Mouse (Mus musculus): ENCODE results near the gene Fndc3b.

The Fndc3b gene

DNA sequence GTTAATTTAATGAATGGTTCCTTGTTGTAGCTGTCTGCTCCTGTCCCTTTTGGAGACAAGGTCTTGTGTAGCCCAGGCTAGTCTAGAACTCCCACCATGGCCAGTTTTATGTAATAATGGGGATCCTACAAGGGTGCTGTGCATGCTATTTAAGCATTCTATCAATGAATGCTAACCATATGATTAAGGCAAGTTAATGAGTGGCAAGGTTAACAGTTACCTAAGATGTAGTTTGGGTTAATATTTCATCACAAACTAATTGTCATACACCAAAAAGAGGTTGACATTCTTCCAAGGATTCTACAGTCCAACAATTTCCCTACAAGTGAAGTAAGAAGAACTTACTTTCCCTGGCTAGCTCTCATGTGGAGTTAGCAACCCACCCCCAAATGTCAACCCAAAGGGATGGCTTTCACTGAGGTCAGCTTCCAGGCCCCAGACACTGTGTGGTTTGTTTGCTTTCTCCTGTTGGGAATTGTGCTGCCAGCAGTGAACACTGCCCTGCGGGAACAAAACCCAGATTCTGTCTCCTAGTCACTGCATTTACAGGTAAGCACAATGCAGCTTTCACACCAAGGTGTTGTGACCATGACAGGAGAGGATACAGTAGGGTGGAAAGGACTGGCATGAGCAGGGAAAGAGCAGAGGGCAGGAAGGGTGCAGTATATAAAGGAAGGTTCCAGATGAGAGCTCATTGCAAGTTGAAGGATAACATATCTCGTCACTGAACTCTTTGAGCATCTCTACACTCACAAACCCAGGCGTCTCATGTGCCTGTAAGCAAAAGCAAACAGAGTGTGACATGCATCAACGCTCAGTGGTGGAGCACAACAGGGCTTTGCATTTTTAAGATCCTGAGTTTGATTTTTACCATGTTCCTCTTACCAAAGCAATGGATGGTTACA is 153.8 kb downstream of the Fndc3b start:
- no peak for DNase-seq (ENCODE audit: low read depth, low spot score)

DNA sequence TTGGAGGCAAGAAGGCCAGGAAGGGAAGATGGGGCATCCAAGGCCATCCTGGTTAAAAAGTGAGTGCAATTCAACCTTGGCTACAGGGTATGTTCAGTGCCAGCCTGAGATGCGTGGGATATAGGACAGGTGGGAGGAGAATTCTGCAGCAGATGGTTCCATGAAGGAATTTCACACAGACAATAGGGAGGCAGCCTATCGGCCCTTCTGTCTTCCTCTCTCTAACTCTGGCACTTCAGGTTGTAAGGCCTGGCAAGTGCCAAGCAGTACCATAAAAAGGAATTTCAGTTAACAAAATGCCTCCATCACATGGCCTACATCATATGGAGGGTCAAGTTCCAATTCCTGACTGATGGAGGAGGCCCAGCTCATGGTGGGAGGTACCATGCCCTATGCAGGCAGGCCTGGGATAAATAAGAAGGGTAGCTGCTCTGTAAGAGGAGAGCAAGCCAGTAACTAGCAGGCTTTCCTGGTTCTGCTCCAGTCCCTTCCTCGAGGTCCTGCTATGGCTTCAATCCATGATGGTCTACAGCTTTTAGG is 155.6 kb downstream of the Fndc3b start:
- no peak for DNase-seq (ENCODE audit: low read depth, low spot score)

DNA sequence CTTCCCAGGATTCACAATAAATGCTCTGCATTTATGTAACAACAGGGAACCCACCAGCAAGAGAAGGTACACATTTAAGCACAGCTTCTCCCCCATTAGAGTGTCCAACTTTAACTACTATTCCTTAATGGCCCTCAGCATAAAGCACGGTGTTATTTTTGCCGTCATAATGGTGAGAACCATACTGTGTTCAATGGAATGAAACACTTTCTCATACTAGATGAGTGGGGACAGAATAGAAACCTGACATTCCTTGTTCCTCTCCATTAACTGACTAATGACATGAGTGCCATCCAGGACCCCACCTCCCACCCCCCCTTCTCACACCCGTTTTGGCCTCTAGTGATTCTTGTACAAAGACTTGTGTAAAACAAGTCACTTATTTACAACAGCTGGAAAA is 156.8 kb downstream of the Fndc3b start:
- DNase-seq (ENCODE audit: low read depth, low spot score) = no peak

DNA sequence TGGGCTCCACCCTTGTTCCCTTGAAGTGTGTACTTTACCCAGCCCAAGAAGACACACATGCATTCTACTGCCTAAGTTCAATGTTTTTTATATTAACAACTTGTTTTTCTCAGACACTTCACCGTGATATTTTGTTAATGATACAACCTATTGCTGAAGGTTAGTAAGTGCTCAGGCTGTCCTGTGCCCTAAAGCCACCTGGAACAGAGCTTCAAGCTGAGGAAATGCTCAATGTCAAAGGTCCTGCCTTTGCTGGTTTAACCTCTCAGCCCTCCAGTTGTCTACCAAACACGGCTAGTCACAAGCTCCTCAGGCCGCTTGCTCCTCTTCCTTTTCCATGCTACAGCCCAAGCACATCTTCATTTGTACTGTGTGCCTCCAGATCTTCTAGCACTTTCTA is 157.3 kb downstream of the Fndc3b start:
- DNase-seq (ENCODE audit: low read depth, low spot score) = no peak

DNA sequence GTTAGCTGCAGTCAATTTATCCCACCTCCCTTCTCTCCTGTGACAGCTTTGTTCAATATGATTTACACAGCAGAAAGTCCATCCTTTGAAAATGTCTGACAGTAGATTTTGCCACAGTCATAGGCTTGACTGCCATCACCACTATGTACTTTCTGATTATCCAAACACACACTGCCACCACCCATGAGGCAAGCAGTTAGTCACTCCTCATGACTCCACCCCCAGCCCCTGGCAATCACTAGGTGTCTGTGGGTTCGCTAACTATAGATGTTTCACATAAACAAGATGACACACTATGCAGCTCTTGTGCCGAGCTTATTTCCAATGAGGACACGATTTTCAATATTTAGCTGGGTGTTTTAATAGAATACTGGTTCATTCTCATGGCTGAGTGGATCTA is 160.1 kb downstream of the Fndc3b start:
- no peak for DNase-seq (ENCODE audit: low read depth, low spot score)

DNA sequence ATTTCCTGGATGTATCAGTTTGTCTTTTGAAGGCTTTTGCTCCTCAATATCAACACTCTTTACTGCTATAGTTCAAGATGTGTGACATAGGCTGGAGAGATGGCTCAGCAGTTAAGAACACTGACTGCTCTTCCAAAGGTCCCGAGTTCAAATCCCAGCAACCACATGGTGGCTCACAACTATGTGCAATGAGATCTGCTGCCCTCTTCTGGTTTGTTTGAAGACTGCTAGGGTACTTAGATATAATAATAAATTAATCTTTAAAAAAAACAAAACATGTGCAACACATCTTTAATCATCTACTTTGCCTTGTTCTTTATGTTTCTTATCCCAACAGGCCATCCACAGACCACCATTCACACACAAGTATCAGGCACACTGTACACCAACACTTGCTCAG is 160.7 kb downstream of the Fndc3b start:
- DNase-seq (ENCODE audit: low read depth, low spot score) = no peak

DNA sequence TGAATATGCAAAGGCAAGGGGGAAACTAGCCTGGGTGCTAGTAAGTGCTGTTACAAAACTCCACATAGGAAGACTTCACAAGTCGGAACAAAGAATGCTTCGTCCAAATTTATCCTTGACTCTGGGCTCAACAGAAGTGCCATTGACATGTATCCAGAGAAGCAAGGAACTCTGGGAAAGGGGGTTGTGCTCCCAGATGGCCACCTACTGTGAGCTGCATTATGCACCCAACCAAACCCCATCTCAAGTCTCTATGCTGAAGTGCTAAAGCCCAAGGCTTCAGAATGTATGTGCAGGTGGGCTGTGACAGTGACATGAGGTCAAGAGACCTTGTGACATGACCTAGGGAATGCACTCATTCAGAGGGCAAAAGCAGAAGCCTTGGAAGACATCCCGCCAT is 165.5 kb downstream of the Fndc3b start:
- DNase-seq (ENCODE audit: low read depth, low spot score) = no peak

DNA sequence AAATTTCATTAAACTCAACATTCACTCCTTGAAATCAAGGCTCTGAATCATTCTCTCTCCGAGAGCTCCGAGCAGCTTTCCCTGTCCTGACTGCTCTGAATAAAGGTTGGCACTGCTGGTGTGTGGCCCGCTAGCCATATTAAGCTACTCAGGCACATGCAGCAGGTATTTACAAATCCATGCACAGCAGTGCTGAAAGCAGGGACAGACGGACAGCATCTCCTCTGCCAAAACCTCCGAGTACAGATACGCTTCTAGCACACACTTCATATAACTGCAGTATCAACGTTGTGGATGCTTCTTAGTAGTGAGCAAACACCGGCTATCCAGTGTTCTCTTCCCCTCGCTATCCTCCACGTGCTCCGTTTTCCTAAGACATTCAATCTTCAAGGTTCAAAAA is 167.0 kb downstream of the Fndc3b start:
- DNase-seq (ENCODE audit: low read depth, low spot score) = no peak

DNA sequence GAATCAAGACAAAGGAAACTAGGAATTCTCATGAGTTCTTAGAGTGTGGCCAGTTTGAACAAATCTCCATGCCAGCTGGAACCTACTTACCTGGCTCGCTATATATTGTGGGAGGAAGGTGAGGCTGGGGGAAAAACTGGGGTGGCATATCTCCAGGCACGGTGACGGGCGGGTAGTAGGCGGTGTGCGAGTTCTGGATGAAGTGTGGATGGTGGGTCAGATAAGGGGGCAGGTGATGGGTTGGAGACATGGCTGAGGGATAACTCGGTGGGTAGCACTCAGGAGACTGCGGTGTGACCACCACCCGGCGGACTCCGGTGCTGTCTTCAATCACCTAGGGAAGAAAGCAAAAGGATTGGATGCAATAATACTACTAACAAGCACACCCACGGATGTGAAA is 169.3 kb downstream of the Fndc3b start:
- no peak for DNase-seq (ENCODE audit: low read depth, low spot score)

DNA sequence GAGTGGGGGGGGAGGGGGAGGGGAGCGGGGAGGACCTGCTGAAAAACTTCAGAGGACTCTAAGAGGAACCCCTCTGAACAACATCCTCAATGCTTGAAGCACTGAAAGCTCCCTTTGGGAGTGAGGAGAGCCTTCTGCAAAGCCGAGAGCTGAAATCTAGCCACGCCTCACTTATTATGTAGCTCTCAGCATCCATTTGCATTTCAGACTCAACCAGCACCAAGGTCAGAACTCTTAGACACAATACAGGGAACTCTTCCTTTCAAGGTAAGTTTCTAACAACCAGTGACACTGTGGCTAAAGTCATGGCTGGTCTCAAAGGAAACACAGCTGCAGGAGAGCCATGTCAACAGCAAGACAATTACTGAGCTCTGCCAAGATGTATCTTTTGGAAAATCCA is 169.9 kb downstream of the Fndc3b start:
- no peak for DNase-seq (ENCODE audit: low read depth, low spot score)

DNA sequence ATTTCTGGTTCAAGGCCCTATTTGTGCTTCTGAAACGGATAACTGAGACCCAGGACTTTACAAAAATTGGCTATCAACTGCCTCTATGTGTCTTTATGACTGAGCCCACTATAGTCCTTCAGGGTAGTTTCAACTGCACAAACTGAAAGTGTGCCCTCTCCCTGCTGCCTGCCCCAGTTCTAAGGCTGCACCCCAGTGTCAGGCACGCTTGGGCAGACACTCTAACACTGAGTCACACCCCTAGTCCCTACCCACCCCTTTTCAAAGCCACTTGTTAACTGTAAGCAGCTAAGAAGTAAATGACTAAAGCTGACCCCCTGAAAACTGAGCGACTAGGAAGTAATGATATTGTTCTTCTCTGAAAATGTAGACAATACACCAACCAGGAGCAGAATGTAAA is 176.9 kb downstream of the Fndc3b start:
- no peak for DNase-seq (ENCODE audit: low read depth, low spot score)

DNA sequence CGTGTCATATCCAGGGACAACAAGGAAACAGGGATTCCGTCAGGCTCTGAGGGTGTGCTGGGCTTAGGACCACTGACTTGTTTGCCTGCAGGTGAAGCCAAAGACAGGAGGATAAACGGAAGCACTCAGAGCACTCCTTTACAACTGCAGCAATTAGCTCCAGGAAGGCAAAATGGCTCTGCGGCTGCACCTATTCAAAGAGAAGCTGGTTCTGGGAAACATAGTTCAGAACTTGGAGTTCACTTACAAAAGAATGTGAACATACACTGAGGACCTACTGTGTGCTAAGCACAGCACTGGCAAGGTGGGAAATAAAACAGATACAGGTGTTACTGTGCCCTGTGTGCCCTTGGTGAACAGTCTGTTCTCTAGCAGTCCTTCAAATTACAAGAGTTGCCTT is 177.4 kb downstream of the Fndc3b start:
- no peak for DNase-seq (ENCODE audit: low read depth, low spot score)

DNA sequence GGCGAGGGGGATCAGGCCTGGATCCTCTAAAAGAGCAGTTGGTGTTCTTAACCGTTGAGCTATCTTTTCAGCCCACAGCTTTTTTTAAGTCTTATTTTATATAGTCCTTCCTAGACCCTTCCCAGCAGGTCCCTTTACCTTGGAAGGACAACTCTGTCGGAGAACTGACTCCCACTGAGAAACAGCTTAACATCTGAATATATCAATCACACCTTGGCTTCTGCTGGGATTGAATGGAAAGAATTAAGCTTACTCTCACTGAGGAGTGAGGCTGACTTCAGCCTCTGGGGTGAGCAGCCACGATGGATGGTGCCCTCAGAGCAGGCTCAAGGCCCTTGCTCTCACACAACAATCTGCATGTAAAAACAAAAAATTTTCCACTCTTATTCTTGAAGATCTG is 179.1 kb downstream of the Fndc3b start:
- DNase-seq (ENCODE audit: low read depth, low spot score) = no peak

DNA sequence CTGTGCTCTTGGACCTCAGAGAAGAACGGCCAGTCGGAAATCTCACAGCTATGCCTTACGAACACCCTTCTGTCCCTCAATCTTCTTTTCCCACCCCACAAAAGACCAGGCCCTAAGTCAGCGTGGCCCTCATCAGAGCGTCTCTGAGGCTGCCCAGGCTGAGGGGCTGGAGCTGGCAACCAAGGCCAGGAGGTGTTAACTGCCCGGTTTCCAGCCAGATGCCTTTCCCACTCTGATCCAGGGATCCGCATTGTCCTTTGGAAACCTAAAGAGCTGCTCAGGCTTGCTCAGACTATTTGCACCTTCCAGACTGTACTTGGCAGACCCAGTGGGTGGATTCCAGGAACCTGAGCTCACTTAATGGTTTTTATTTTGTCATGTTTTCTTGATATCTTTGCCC is 180.7 kb downstream of the Fndc3b start:
- no peak for DNase-seq (ENCODE audit: low read depth, low spot score)

DNA sequence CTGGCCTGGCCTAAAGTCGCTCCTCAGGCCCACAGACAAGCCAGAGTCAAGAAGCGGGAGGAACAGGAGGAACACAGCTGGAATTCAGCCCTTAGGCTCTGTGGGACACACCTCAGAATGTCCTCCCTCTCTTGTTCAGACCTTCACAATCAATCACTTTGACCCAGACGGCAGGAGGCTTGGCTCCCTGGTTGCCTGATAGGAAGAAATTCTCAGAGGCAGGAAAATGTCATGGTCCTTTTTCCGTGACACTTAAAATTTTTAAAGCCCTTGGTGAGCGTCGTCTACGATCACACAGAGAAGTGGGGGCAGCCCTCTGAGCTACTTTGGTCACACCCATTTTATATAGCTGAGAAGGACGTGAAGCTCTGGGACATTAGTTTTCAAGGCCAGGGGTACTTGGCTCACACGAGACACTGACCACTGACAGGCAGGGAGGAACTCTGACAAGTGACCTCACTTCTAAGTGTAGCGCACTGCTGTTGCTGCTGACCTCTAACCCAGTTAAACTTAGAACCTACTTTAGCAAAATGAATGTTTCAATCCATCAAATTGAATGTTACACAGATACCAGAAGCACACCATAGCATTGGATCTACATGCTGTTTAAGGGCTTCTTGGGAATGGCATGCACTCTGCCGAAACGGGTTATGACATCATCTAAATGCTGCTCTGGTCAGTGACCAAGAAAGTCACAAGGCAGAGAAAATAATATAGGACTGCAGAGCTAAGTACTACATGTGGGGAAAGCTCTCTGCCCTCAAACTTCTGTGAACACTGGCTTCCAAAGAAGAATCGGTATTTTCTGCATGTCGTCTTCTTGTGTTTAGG is 181.7 kb downstream of the Fndc3b start:
- DNase-seq (ENCODE audit: low read depth, low spot score) = no peak

DNA sequence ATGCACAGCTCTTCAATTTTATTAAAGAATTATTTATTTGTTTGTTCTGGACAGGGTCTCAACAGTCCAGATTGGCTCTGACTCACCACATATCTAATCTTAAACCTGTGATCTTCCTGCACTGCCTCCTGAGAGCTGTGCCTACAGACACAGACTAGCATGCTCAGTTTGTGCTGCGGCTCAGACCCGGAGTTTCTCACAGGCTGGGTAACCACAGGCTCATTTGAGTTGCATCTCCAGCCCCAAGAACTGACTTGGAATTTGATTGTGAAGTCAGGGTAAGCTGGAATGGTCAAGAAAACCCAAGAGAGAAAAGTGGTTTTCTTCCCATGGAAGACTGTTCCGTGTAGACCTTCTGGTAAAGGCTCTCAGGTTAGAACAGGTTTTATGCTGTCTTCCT is 184.1 kb downstream of the Fndc3b start:
- DNase-seq (ENCODE audit: low read depth, low spot score) = no peak

DNA sequence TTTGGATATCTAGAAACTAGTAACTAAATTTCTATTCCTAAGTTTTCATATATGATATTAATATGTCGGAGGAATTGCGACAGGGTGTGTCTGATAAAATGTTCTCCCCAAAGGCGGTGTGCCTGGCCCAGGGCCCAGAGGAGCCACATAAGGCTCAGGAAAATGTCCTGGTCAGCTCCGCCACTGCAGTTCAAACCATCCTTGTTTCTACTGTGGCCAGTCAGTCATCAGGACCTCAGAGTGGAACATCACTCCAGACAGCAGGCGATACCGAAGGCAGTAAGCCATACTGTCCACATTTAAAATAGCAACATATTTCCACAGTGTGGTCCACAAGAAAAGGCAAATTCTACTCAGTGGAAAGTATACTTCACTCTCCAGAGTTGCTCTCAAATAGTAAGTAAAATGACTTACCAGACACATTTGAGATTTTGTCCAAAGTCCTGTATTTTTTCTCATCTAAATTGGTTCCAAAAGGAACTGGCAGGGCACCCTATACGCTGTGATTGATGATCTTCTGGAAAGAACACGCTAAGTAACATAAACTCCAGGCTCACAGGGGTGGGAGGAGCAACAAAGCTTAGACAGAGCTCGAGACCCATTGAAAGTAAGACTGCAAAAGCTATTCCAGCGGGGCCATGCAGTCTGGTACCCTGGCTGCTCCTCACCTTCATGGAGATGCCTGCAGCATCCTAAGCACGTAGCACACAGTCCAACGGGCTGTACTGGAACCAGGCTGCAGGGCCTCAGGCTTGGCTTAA is 187.8 kb downstream of the Fndc3b start:
- DNase-seq (ENCODE audit: low read depth, low spot score) = no peak

DNA sequence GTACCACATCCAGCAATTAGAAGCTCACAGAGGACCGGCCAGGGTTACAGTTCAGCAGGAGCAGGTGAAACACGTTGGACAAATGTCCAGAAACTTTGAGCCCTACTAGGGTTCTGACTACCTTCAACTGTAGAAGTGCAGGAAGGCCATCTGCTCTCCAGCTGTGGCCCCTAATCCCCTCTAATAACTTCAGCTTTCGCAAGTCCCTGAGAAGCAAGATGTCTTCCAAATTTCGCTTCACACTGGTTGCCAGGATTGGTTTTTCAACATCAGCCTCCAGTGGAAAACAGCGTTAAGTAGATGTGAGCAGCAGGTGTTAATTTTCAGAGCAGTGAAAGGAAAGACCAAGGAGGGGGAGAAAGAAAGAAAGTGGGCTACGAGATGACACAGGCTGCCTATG is 190.7 kb downstream of the Fndc3b start:
- no peak for DNase-seq (ENCODE audit: low read depth, low spot score)

DNA sequence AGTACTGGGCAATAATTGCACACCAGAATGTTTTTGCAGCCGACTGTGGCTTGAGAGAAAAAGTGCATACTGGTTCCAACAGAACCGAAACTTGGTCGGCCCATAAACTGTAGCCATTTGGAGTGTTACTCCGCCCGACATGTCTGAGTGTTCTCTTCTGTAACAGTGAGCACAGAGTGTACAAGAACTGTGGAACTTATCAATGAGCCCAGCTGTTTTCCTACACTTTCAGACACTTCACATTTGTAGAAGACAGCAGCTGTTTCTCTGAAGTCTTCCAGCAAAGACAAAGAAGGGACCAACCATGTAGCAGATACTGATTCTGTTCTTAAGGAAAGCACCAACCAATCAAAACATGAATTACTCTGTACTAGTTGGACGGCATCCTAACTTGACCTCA is 191.6 kb downstream of the Fndc3b start:
- DNase-seq (ENCODE audit: low read depth, low spot score) = peak; percentile 38

DNA sequence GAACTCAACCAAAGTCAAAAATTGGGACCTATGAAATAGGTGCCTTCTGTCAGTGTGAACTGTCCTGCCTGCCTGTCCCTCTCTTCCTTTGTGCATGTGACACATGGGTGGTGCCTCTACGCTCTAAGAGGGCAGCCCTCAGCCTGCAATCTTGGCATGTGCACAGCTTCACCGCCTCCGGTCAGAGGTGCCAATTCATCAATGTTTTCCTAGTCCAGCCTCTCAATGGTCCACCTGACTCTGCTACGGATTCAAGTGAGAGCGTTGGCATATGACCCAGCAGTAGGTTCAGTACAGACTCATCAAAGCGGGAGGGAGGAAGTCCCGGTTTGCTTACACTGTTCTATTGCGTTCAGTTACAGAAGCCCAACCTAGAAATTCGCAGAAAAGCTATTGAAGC is 192.2 kb downstream of the Fndc3b start:
- no peak for DNase-seq (ENCODE audit: low read depth, low spot score)

DNA sequence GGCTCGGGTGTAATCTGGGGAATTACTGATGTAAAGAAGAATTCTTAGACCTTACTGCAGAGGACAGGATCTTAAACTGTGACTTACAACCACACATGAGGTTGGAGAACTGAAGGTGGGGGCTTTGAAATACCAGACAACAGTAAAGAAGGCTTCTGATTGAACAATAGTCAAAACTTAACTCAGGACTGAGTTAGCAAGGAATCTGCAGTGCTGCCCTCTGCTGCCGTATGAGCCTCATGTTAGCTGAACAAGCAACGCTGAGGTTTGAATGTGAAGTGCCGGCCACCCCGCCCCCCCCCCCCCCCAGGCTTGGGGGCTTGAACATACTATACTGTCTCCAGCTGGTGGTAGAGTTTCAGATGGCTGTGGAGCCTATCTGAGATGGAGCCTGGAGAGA is 194.6 kb downstream of the Fndc3b start:
- DNase-seq (ENCODE audit: low read depth, low spot score) = no peak

DNA sequence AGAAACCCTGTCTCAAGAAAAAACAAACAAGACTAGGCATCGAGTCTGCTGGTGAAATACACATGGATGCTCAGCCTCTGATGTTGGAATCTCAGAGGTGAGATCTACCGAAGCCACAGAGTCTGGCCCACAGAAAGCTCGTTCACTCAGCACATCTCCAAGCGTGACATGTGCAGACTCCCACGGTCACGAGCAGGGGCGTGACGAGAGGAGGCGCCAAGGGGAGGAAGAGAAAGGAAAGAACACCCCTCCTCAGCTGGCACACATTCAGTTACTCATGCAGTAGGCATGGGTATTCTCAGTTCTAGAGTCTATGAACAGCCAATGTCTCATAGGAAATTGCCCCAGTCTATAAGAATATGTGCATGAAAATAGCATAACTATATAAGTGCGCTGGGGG is 199.3 kb downstream of the Fndc3b start:
- DNase-seq (ENCODE audit: low read depth, low spot score) = no peak

All from skeletal muscle tissue, adult 2 months (tissue).